Comparison of ENCODE assay signal across 21 mouse cellular contexts in genomic region chr11:120565114-120565513, GRCm38 (mm10). TPM values are rescaled to one million over a fixed set of nuclear protein-coding genes. Genes with fewer than 3 reads are reported as not detected.
"Had no signal": no experiment of that assay in that cellular context is flagged by ENCODE, and none has a peak within 500 bp of the region (broad histone marks: within the 10 kb centered on the region; RNA-seq: fewer than 3 reads in every experiment).

No protein-coding gene starts in this region.

- DNase-seq: kidney, postnatal 14 days; layer of hippocampus, adult 9-11 months; layer of hippocampus, postnatal 36 days; liver, embryonic 13.5 days; lung, adult 18-20 months; lung, postnatal 4 days; right cerebral cortex, postnatal 14 days; thymus, postnatal 36 days had no signal

- H3K27ac ChIP-seq: limb, embryonic 15.5 days; liver, embryonic 13.5 days; midbrain, embryonic 15.5 days; neural tube, embryonic 12.5 days; stomach, embryonic 15.5 days had no signal

- H3K4me2 ChIP-seq: limb, embryonic 15.5 days; liver, embryonic 13.5 days; midbrain, embryonic 11.5 days; midbrain, embryonic 15.5 days; neural tube, embryonic 12.5 days; stomach, embryonic 15.5 days had no signal

- H3K9me3 ChIP-seq: limb, embryonic 15.5 days; liver, embryonic 13.5 days; midbrain, embryonic 15.5 days; neural tube, embryonic 12.5 days; stomach, embryonic 15.5 days had no signal

- H3K9ac ChIP-seq: limb, embryonic 15.5 days; liver, embryonic 13.5 days; midbrain, embryonic 15.5 days; neural tube, embryonic 12.5 days; stomach, embryonic 15.5 days had no signal

- ATAC-seq: intestine, embryonic 16.5 days; lung, postnatal 0 days; midbrain, embryonic 15.5 days had no signal

- H3K27me3 ChIP-seq: limb, embryonic 15.5 days; liver, embryonic 13.5 days; midbrain, embryonic 15.5 days; neural tube, embryonic 12.5 days; stomach, embryonic 15.5 days had no signal

- H3K4me3 ChIP-seq: limb, embryonic 15.5 days; liver, embryonic 13.5 days; midbrain, embryonic 15.5 days; neural tube, embryonic 12.5 days; stomach, embryonic 15.5 days had no signal

- H3K4me1 ChIP-seq: midbrain, embryonic 15.5 days; neural tube, embryonic 12.5 days had no signal

RNA-seq across cellular contexts. Expression of gene Ppp1r27, which starts 14.2 kb away (rescaled TPM):
- total RNA-seq: layer of hippocampus, postnatal 36 days; left cerebral cortex, adult 8-10 months; left cerebral cortex, postnatal 25 days; megakaryocyte, adult 5-6 weeks; monocyte, adult 5-6 weeks; neutrophil, adult 5-6 weeks had no signal
- polyA plus RNA-seq: intestine, embryonic 16.5 days; lung, postnatal 0 days; midbrain, embryonic 11.5 days; midbrain, embryonic 15.5 days; neural tube, embryonic 12.5 days; spleen, adult 2 months; stomach, embryonic 15.5 days had no signal
